Mouse (Mus musculus) CD8-positive naive resting alpha-beta T cell, adult 2 months (primary cell): ENCODE measurements at regions not wholly inside any gene's neighbourhood (a gene's known extent, or its start where the extent isn't known, plus 50 kb on each side); places are given as distances from the start of the nearest gene placed in this dataset.

Experiments
- DNase-seq, 2 experiments: peaks; one replicate each; pipeline ENCODE4 v3.0.0; 2022; ENCODE audit warnings: low read depth in 2 of 2, low spot score in 2 of 2

DNA sequence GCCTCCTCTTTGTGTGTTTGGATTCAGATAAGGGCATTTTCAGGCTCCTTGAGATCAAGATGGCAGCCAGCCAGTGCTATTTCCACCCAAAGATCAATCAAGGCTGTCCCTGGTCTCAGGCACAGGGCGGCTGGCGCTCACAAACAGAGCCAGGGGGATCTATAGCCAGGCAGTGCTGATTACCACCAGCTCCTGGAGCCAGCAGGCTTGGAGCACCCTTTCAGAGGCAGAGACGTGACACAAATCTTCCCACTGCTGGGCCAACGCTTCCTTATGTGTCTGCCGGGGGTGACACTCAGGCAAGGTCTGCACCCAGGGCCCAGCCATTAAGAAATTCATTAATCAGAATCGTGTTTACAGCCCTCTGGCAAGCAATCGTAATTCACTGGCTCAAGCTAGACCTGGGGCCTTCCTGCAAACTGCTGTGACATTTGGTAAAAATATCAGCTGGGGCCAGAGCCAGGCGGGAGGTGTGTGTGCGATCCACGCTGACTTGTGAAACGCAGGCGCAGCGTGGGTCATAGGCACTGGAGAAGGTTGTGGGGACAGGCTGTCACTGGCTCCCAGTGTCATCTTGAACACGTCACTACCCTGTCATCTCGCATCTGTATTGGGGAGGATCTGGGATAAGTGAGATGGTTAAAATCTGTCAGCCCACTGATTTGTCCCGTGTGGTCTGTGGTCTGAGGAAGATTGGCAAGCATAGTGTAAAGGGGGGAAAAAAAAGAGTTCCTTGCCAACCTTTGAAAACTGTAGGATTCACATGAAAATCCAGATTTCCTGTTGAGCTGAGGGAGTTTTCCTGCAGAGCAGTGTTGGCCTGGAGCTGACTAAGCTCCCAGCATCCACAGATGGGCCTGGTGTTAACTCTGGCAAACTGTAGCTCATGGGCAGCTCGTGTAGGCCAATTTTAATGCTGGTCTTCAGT is 56.5 kb upstream of the Tle3 start:
- DNase-seq: no peak

DNA sequence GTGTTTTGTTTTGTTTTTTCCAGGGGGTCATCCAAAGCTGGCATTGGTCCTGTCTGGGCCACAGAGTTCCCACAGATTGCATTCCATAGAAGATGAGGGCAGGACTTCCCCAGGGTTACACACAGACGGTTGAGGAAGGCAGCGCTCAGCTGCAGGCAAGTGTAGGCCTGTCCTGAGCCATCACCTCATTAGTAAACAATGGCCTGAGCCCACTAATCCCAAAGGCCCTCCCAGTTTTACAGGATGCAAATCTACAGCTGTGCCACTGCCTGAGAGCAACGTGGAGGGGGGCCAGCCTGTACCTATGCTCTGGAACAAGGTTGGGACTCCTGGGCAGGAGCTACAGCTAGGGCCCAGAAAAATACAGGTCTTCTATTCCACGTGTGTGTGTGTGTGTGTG is 55.7 kb upstream of the Tle3 start:
- DNase-seq: no peak

DNA sequence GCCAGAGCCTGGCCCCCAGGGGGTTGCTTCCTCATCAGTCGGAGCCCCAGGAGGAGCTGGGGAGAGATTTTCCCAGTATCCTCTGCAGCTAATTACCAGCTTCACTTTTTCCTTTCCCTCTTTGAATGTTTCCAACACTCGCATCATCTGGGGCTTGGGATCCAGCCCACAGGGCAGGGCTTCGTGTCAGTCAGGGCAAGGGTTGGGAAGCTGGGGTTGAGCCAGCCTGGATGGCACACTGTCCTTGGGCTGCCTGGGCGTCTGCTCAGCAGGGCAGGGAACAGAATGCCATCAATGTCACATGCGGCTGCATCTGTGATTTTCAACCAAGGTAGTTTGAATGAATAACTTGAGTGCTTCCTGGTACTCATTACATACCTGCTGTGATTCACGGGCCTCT is 52.4 kb upstream of the Tle3 start:
- DNase-seq: no peak

DNA sequence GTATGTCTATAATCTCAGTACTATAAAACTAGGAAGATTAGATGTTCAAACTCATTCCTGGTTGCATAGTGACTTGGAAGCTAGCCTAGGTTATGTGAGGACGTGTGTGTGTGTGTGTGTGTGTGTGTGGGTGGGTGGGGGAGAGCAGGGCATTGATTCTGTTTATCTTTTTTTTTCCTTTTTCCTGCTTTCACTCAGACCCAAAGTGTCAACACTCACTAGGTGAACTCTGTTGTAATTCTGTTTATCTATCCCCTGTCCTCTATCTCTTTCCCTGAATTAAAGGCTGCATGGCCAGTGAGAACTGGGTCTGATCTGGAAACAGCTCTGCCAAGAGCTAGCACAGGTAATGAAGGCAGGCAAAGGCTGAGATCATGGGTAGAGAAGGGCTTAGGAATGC is 50.9 kb upstream of the Tle3 start:
- no peak for DNase-seq

DNA sequence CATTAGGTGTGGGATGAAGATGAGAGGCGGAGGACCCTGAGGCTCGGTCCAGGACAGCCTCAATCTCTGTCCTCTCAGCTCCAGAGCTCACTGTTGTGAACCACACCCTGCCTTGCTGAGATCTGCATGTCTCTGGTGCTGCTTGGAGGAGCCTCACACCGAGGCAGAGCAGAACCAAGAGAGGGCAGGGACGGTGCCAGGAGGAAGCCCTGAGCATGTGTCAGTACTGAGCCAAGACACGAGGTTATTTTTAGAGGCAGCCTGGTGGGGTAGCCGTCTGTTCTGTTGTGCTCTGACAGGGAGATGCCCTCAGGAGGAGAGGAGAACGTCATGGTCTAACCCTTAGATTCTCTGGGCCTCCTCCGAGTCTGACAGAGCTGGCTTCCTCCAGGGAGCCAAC is 50.3 kb upstream of the Tle3 start:
- DNase-seq: no peak

DNA sequence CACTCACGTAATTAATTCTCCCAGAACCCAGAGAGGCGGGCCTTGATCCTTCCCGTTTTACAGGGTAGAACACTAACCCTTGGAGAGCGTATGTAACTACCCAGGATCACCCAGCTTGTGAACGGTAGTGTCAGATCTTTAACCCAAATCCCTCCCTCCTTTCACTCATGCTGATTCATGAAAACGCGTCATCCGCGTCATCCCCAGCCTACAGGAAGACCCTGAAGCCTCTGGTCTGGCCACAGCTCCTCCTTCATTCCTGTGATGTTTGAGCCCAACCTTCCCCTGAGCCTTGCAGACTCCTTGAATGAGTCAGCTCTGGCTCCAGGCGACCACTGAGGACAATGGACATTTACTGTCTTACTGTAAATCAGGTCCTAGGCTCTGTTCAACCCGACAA is 49.8 kb upstream of the Tle3 start:
- DNase-seq: peak in 1 of 2 experiments; percentile 16
